ENCODE assay signal across 16 mouse cellular contexts in genomic region chr9:117156330-117156905, GRCm38 (mm10).
DNase-seq lines count a peak whose midpoint lies in the region; ATAC-seq and TF ChIP-seq lines count a peak whose summit lies in the region.
"Had no signal": no experiment of that assay in that cellular context is flagged by ENCODE, and none has a peak within 500 bp of the region (broad histone marks: within the 10 kb centered on the region; RNA-seq: fewer than 3 reads in every experiment).

No protein-coding gene starts in this region.

- H3K27ac ChIP-seq in kidney, postnatal 0 days: no peak overlapping the region; the same call in 1 of the 2 replicates
- peak overlapping the region; percentile 30 for H3K27ac ChIP-seq in embryonic facial prominence, embryonic 13.5 days
- H3K27ac ChIP-seq in neural tube, embryonic 15.5 days (replicated peaks): 0 out of 2 replicates have a peak overlapping the region, but pooled peaks have one; percentile 18
- H3K27ac ChIP-seq: left cerebral cortex, adult 2 months; liver, embryonic 14.5 days had no signal

- H3K4me3 ChIP-seq in kidney, postnatal 0 days (replicated peaks; ENCODE audit: low read depth, low read length): no peak overlapping the region
- H3K4me3 ChIP-seq in embryonic facial prominence, embryonic 13.5 days: no peak overlapping the region
- no peak overlapping the region for H3K4me3 ChIP-seq in neural tube, embryonic 15.5 days (replicated peaks)
- H3K4me3 ChIP-seq: left cerebral cortex, adult 2 months; myocyte had no signal

- H3K9me3 ChIP-seq in kidney, postnatal 0 days (replicated peaks; ENCODE audit: low read length): no peaks in the 10 kb centered on the region
- H3K9me3 ChIP-seq in embryonic facial prominence, embryonic 13.5 days: no peaks in the 10 kb centered on the region
- no peaks in the 10 kb centered on the region for H3K9me3 ChIP-seq in neural tube, embryonic 15.5 days (replicated peaks)

- ATAC-seq in kidney, postnatal 0 days (replicated peaks; ENCODE audit: low FRiP score, low read depth): no peak
- ATAC-seq in embryonic facial prominence, embryonic 13.5 days (ENCODE audit: insufficient number of reproducible peaks, insufficient read depth, low FRiP score, low TSS enrichment, low read depth): 0 out of 2 replicates have a peak, but pooled peaks have one; percentile 32
- no peak; the same call in 1 of the 2 replicates for ATAC-seq in neural tube, embryonic 15.5 days (ENCODE audit: low FRiP score)

- peaks cover 21% of the 10 kb centered on the region; the same call in 1 of the 2 replicates for H3K4me1 ChIP-seq in kidney, postnatal 0 days (replicated peaks; ENCODE audit: insufficient read depth, low read length)
- H3K4me1 ChIP-seq in embryonic facial prominence, embryonic 13.5 days: peaks cover 40% of the 10 kb centered on the region
- peaks cover 27% of the 10 kb centered on the region for H3K4me1 ChIP-seq in neural tube, embryonic 15.5 days

- 51% methylated on average over 9 of the region's 9 CpGs for WGBS in kidney, postnatal 0 days
- WGBS in embryonic facial prominence, embryonic 13.5 days: 72% methylated on average over 9 of the region's 9 CpGs
- WGBS in neural tube, embryonic 15.5 days: 51% methylated on average over 9 of the region's 9 CpGs

- no peak for TF ChIP-seq CTCF in kidney, postnatal 0 days (IDR thresholded peaks at IDR 0.05; ENCODE audit: low read depth)
- no peak for TF ChIP-seq CTCF in brain, embryonic 14.5 days (IDR thresholded peaks at IDR 0.05; ENCODE audit: borderline replicate concordance, extremely low read depth, insufficient read depth, insufficient read length)

- no peaks in the 10 kb centered on the region for H3K27me3 ChIP-seq in kidney, postnatal 0 days (ENCODE audit: insufficient read depth, low read length)
- H3K27me3 ChIP-seq in embryonic facial prominence, embryonic 13.5 days: no peaks in the 10 kb centered on the region
- H3K27me3 ChIP-seq in neural tube, embryonic 15.5 days (replicated peaks): no peaks in the 10 kb centered on the region

- H3K36me3 ChIP-seq in kidney, postnatal 0 days (ENCODE audit: insufficient read depth, low read length): no peaks in the 10 kb centered on the region
- H3K36me3 ChIP-seq in embryonic facial prominence, embryonic 13.5 days: peaks cover 9% of the 10 kb centered on the region; the same call in 1 of the 2 replicates
- H3K36me3 ChIP-seq in neural tube, embryonic 15.5 days: no peaks in the 10 kb centered on the region
- H3K36me3 ChIP-seq: G1E had no signal

- no peak for TF ChIP-seq POLR2A in brain, embryonic 14.5 days (IDR thresholded peaks at IDR 0.05; ENCODE audit: borderline replicate concordance, extremely low read depth, insufficient read depth, insufficient read length, poor library complexity, severe bottlenecking)

- no peak overlapping the region for H3K9ac ChIP-seq in kidney, postnatal 0 days (ENCODE audit: low read depth, low read length)
- H3K9ac ChIP-seq in embryonic facial prominence, embryonic 13.5 days: no peak overlapping the region
- no peak overlapping the region for H3K9ac ChIP-seq in neural tube, embryonic 15.5 days (replicated peaks)
- H3K9ac ChIP-seq: liver, embryonic 14.5 days had no signal

- DNase-seq in kidney, postnatal 0 days (ENCODE audit: low spot score): peak; percentile 58
- DNase-seq in kidney, adult 8-10 months: no peak
- DNase-seq in brain, embryonic 14.5 days (ENCODE audit: low read depth): peak; percentile 14
- no peak for DNase-seq in cerebellum, adult 9-11 months
- DNase-seq in B cell, adult 2 months: no peak
- DNase-seq: adrenal gland, postnatal 10 days; cerebellum, adult 8-10 months; gastrocnemius, postnatal 36 days; kidney, adult 18-20 months; right cerebral cortex, postnatal 4 days had no signal

- no peak overlapping the region for H3K4me2 ChIP-seq in kidney, postnatal 0 days (ENCODE audit: low read length)
- no peak overlapping the region for H3K4me2 ChIP-seq in embryonic facial prominence, embryonic 13.5 days
- H3K4me2 ChIP-seq in neural tube, embryonic 15.5 days: no peak overlapping the region

Comparison
In these comparisons a context has a peak if more than half of its experiments do, and no peak if none do; other contexts are left out.
1. DNase-seq: peak in kidney, postnatal 0 days (single experiment) and brain, embryonic 14.5 days (single experiment); none in kidney, adult 8-10 months (0 of 2), cerebellum, adult 9-11 months (single experiment) and B cell, adult 2 months (0 of 2).